Mouse (Mus musculus): ENCODE data around the gene Dnm1. TPM values are rescaled to one million over a fixed set of nuclear protein-coding genes. Genes with fewer than 3 reads are reported as not detected.
A peak's percentile ranks its signal among the peaks of the same experiment; 100 is the strongest.

Gene Dnm1
- total and polyA plus RNA-seq, 2 experiments = 0.09 to 0.60 TPM

- Histone ChIP-seq H3K27ac (replicated peaks; ENCODE audit: insufficient read depth, low read depth, low read length) (no peak overlapping the region), H3K9ac (ENCODE audit: low read depth, low read length) (peak overlapping the region; percentile 82), H3K4me1 (ENCODE audit: control insufficient read depth, insufficient read depth, low read length) (peaks cover 2% of the 10 kb centered on the region; the same call in 1 of the 2 replicates), H3K36me3 (ENCODE audit: control insufficient read depth, insufficient read depth, low read length) (no peaks in the 10 kb centered on the region), H3K27me3 (ENCODE audit: control insufficient read depth, insufficient read depth, low read length) (no peaks in the 10 kb centered on the region), H3K4me3 (ENCODE audit: insufficient read depth, low read depth, low read length) (peak overlapping the region; percentile 83), H3K79me2 (ENCODE audit: control insufficient read depth, insufficient read depth, low read length) (no peaks in the 10 kb centered on the region)
- 2% methylated on average over 27 of the region's 27 CpGs for WGBS
- TF ChIP-seq CTCF (IDR thresholded peaks at IDR 0.05; ENCODE audit: low read depth, low read length) (no peak), POLR2A (IDR thresholded peaks at IDR 0.05; ENCODE audit: extremely low read depth, insufficient read depth, low read length) (no peak)
- no peak for DNase-seq (ENCODE audit: extremely low read depth, low read depth, low spot score)
These were observed 28.1 kb upstream of the Dnm1 start for GRCm38 (mm10) chr2:32381141-32381774.

- no peaks in the 10 kb centered on the region for H3K27me3 ChIP-seq (ENCODE audit: control insufficient read depth, insufficient read depth, low read length)
- no peak overlapping the region for H3K9ac ChIP-seq (ENCODE audit: low read depth, low read length)
- H3K27ac ChIP-seq (replicated peaks; ENCODE audit: insufficient read depth, low read depth, low read length) = no peak overlapping the region
- no peak for TF ChIP-seq POLR2A (IDR thresholded peaks at IDR 0.05; ENCODE audit: extremely low read depth, insufficient read depth, low read length)
- TF ChIP-seq CTCF (IDR thresholded peaks at IDR 0.05; ENCODE audit: low read depth, low read length) = no peak
- DNase-seq (ENCODE audit: extremely low read depth, low read depth, low spot score) = no peak
- no peaks in the 10 kb centered on the region for H3K79me2 ChIP-seq (ENCODE audit: control insufficient read depth, insufficient read depth, low read length)
- 82% methylated on average over 7 of the region's 7 CpGs for WGBS
- peaks cover 2% of the 10 kb centered on the region; the same call in 1 of the 2 replicates for H3K4me1 ChIP-seq (ENCODE audit: control insufficient read depth, insufficient read depth, low read length)
- H3K36me3 ChIP-seq (ENCODE audit: control insufficient read depth, insufficient read depth, low read length) = no peaks in the 10 kb centered on the region
- no peak overlapping the region for H3K4me3 ChIP-seq (ENCODE audit: insufficient read depth, low read depth, low read length)
These were observed 26.9 kb upstream of the Dnm1 start for GRCm38 (mm10) chr2:32380001-32380500.

- Histone ChIP-seq H3K9ac (ENCODE audit: low read depth, low read length) (no peak overlapping the region), H3K79me2 (ENCODE audit: control insufficient read depth, insufficient read depth, low read length) (no peaks in the 10 kb centered on the region), H3K27me3 (ENCODE audit: control insufficient read depth, insufficient read depth, low read length) (no peaks in the 10 kb centered on the region), H3K36me3 (ENCODE audit: control insufficient read depth, insufficient read depth, low read length) (no peaks in the 10 kb centered on the region; the same call in 1 of the 2 replicates), H3K4me3 (ENCODE audit: insufficient read depth, low read depth, low read length) (no peak overlapping the region), H3K27ac (replicated peaks; ENCODE audit: insufficient read depth, low read depth, low read length) (no peak overlapping the region), H3K4me1 (ENCODE audit: control insufficient read depth, insufficient read depth, low read length) (peaks cover 2% of the 10 kb centered on the region; the same call in 1 of the 2 replicates)
- DNase-seq (ENCODE audit: extremely low read depth, low read depth, low spot score) = no peak
- WGBS = 97% methylated on average over 10 of the region's 10 CpGs
- no peak for TF ChIP-seq POLR2A (IDR thresholded peaks at IDR 0.05; ENCODE audit: extremely low read depth, insufficient read depth, low read length)
- no peak for TF ChIP-seq CTCF (IDR thresholded peaks at IDR 0.05; ENCODE audit: low read depth, low read length)
These were observed 23.8 kb upstream of the Dnm1 start for GRCm38 (mm10) chr2:32376963-32377362.

- WGBS = 95% methylated on average over 13 of the region's 13 CpGs
- Histone ChIP-seq H3K79me2 (ENCODE audit: control insufficient read depth, insufficient read depth, low read length) (no peaks in the 10 kb centered on the region), H3K36me3 (ENCODE audit: control insufficient read depth, insufficient read depth, low read length) (no peaks in the 10 kb centered on the region; the same call in 1 of the 2 replicates)
These were observed 22.3 kb upstream of the Dnm1 start for GRCm38 (mm10) chr2:32375317-32375940.

GRCm38 (mm10) chr2:32374191-32374590 lies 21.1 kb upstream of the Dnm1 start:
- Histone ChIP-seq H3K27me3 (ENCODE audit: control insufficient read depth, insufficient read depth, low read length) (no peaks in the 10 kb centered on the region), H3K79me2 (ENCODE audit: control insufficient read depth, insufficient read depth, low read length) (no peaks in the 10 kb centered on the region), H3K9ac (ENCODE audit: low read depth, low read length) (no peak overlapping the region), H3K4me1 (ENCODE audit: control insufficient read depth, insufficient read depth, low read length) (no peaks in the 10 kb centered on the region), H3K4me3 (ENCODE audit: insufficient read depth, low read depth, low read length) (no peak overlapping the region), H3K27ac (replicated peaks; ENCODE audit: insufficient read depth, low read depth, low read length) (no peak overlapping the region), H3K36me3 (ENCODE audit: control insufficient read depth, insufficient read depth, low read length) (no peaks in the 10 kb centered on the region; the same call in 1 of the 2 replicates)
- 95% methylated on average over 10 of the region's 10 CpGs for WGBS
- no peak for TF ChIP-seq CTCF (IDR thresholded peaks at IDR 0.05; ENCODE audit: low read depth, low read length)
- no peak for TF ChIP-seq POLR2A (IDR thresholded peaks at IDR 0.05; ENCODE audit: extremely low read depth, insufficient read depth, low read length)
- DNase-seq (ENCODE audit: extremely low read depth, low read depth, low spot score) = no peak

More at GRCm38 (mm10) chr2:32375317-32375940, 22.3 kb upstream of the Dnm1 start:
- H3K9ac ChIP-seq (ENCODE audit: low read depth, low read length) = no peak overlapping the region
- no peaks in the 10 kb centered on the region for H3K27me3 ChIP-seq (ENCODE audit: control insufficient read depth, insufficient read depth, low read length)
- H3K4me3 ChIP-seq (ENCODE audit: insufficient read depth, low read depth, low read length) = no peak overlapping the region
- H3K4me1 ChIP-seq (ENCODE audit: control insufficient read depth, insufficient read depth, low read length) = no peaks in the 10 kb centered on the region
- no peak for TF ChIP-seq POLR2A (IDR thresholded peaks at IDR 0.05; ENCODE audit: extremely low read depth, insufficient read depth, low read length)
- TF ChIP-seq CTCF (IDR thresholded peaks at IDR 0.05; ENCODE audit: low read depth, low read length) = no peak
- H3K27ac ChIP-seq (replicated peaks; ENCODE audit: insufficient read depth, low read depth, low read length) = no peak overlapping the region
- no peak for DNase-seq (ENCODE audit: extremely low read depth, low read depth, low spot score)
